In the genomic region with DNA sequence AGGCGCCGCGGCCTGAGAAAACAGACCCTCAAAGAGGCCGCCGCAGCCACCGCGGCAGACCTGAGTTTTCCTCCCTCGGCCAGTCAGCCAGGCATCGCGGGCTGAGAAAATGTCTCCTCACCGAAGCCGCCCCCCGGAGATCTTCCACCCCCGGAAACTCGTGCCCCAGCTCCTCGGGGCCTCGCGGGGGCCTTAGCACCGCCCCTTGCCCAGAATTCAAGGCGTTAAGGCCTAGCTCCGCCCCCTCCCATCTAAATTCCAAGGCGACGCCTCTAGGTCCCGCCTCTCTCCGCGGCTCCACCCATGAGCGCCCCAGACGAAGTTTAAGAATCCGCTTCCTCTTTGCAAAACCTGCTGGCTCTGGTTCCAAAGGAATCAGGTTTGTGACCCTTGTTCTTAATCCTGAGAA, we compare ENCODE assay signal across 8 mouse cellular contexts. TPM values are rescaled to one million over a fixed set of nuclear protein-coding genes. Genes with fewer than 3 reads are reported as not detected.
DNase-seq lines count a peak whose midpoint lies in the region; ATAC-seq lines count a peak whose summit lies in the region.

A gene (minus strand): TSS at position 195 of the 409 bp plus-strand sequence.

- 13% methylated on average over 29 of the region's 29 CpGs for WGBS in heart, embryonic 14.5 days
- WGBS in liver, embryonic 15.5 days (ENCODE audit: insufficient replicate concordance) = 21% methylated on average over 28 of the region's 29 CpGs
- WGBS in neural tube, embryonic 12.5 days = 19% methylated on average over 29 of the region's 29 CpGs

- peak; percentile 77 to 84 for DNase-seq in CD8-positive naive resting alpha-beta T cell, adult 2 months (ENCODE audit: low read depth in 2 of 2, low spot score in 2 of 2)
- DNase-seq in c-Kit-negative CD71-positive TER-119-positive erythroid progenitor cells, embryonic 14.5 days (ENCODE audit: low read depth, low spot score) = peak; percentile 74
- DNase-seq in fibroblast of lung, adult 2 months (ENCODE audit: low read depth) = peak; percentile 72
- peak; percentile 93 for DNase-seq in kidney, postnatal 14 days
- DNase-seq in telencephalon, adult 2 months (ENCODE audit: low read depth, low spot score) = peak; percentile 76

- no peaks in the 10 kb centered on the region for H3K27me3 ChIP-seq in heart, embryonic 14.5 days (ENCODE audit: control insufficient read depth, insufficient read depth, low read length)
- H3K27me3 ChIP-seq in liver, embryonic 15.5 days = no peaks in the 10 kb centered on the region
- no peaks in the 10 kb centered on the region for H3K27me3 ChIP-seq in neural tube, embryonic 12.5 days (replicated peaks)

- peak within 1 kb of the TSS; percentile 97 to 99 for H3K27ac ChIP-seq in heart, embryonic 14.5 days (replicated peaks in 1 of 2; ENCODE audit: control insufficient read depth in 1 of 2, insufficient read depth in 1 of 2, low read depth in 2 of 2, low read length in 2 of 2)
- H3K27ac ChIP-seq in liver, embryonic 15.5 days (replicated peaks) = peak within 1 kb of the TSS; percentile 97
- peak within 1 kb of the TSS; percentile 81 for H3K27ac ChIP-seq in neural tube, embryonic 12.5 days

- peak; percentile 95 for ATAC-seq in heart, embryonic 14.5 days (ENCODE audit: insufficient number of reproducible peaks, insufficient read depth, low FRiP score, low read depth)
- peak; percentile 87 for ATAC-seq in liver, embryonic 15.5 days (ENCODE audit: insufficient read depth)
- peak; percentile 98 for ATAC-seq in neural tube, embryonic 12.5 days (ENCODE audit: low FRiP score, low read depth)

- peaks cover 33% of the 10 kb centered on the region for H3K36me3 ChIP-seq in heart, embryonic 14.5 days (ENCODE audit: control insufficient read depth, insufficient read depth, low read length)
- peaks cover 24% of the 10 kb centered on the region for H3K36me3 ChIP-seq in liver, embryonic 15.5 days (replicated peaks)
- H3K36me3 ChIP-seq in neural tube, embryonic 12.5 days = peaks cover 3% of the 10 kb centered on the region; the same call in 1 of the 2 replicates

- peak within 1 kb of the TSS; percentile 87 for H3K9ac ChIP-seq in heart, embryonic 14.5 days (ENCODE audit: low read length)
- H3K9ac ChIP-seq in liver, embryonic 15.5 days = peak within 1 kb of the TSS; percentile 78
- H3K9ac ChIP-seq in neural tube, embryonic 12.5 days = peak within 1 kb of the TSS; percentile 73

- no peaks in the 10 kb centered on the region for H3K4me1 ChIP-seq in heart, embryonic 14.5 days (ENCODE audit: control insufficient read depth in 2 of 2, insufficient read depth in 2 of 2, low read length in 2 of 2)
- peaks cover 19% of the 10 kb centered on the region for H3K4me1 ChIP-seq in liver, embryonic 15.5 days (replicated peaks)
- 0 out of 2 replicates have a peak, but pooled peaks cover 3% of the 10 kb centered on the region for H3K4me1 ChIP-seq in neural tube, embryonic 12.5 days

- H3K4me3 ChIP-seq in heart, embryonic 14.5 days (ENCODE audit: control insufficient read depth in 1 of 2, insufficient read depth in 1 of 2, low read depth in 1 of 2, low read length in 2 of 2) = peak within 1 kb of the TSS; percentile 66 to 99
- H3K4me3 ChIP-seq in liver, embryonic 15.5 days (replicated peaks) = peak within 1 kb of the TSS; percentile 80
- H3K4me3 ChIP-seq in neural tube, embryonic 12.5 days = peak within 1 kb of the TSS; percentile 63

- H3K4me2 ChIP-seq in heart, embryonic 14.5 days (ENCODE audit: low read length) = peak within 1 kb of the TSS; percentile 67
- peak within 1 kb of the TSS; percentile 72 for H3K4me2 ChIP-seq in liver, embryonic 15.5 days
- H3K4me2 ChIP-seq in neural tube, embryonic 12.5 days (replicated peaks) = peak within 1 kb of the TSS; percentile 61

- H3K9me3 ChIP-seq in heart, embryonic 14.5 days (ENCODE audit: control insufficient read depth, low read length) = no peaks in the 10 kb centered on the region
- no peaks in the 10 kb centered on the region for H3K9me3 ChIP-seq in liver, embryonic 15.5 days (replicated peaks)
- H3K9me3 ChIP-seq in neural tube, embryonic 12.5 days = no peaks in the 10 kb centered on the region

RNA-seq across cellular contexts. Expression of the gene that starts here (rescaled TPM):
- polyA plus RNA-seq in heart, embryonic 14.5 days (2014; fragmentation: Nextera tagmentation; extraction: Ambion mirVana) = 29.5 and 30.9 TPM in 2 replicates
- 12.8 and 12.9 TPM in 2 replicates for polyA plus RNA-seq in liver, embryonic 15.5 days (2015; fragmentation: Nextera tagmentation; extraction: Ambion mirVana)
- 76.5 and 77.9 TPM in 2 replicates for polyA plus RNA-seq in neural tube, embryonic 12.5 days (2016; fragmentation: Nextera tagmentation; extraction: Ambion mirVana)

Comparison
In these comparisons a context has a peak if more than half of its experiments do, and no peak if none do; other contexts are left out.
1. Peak in every context shown above with its lines: DNase-seq, ATAC-seq, H3K4me3 ChIP-seq and H3K27ac ChIP-seq.